Mouse (Mus musculus) myocyte (in vitro differentiated cells): Measurements from ENCODE around the gene Olfr1423. TPM values are rescaled to one million over a fixed set of nuclear protein-coding genes. Genes with fewer than 3 reads are reported as not detected.
"Not testable (repeated sequence)": the region's sequence is repeated elsewhere in the genome, so short reads cannot be mapped to it uniquely, and the experiment has no call there.

Experiments
- H3K27me3 ChIP-seq: one replicate; pipeline ENCODE4 v1.6.1; 2011; ENCODE audit not compliant: control insufficient read depth, insufficient read depth, insufficient read length
- H3K36me3 ChIP-seq: one replicate; pipeline ENCODE4 v1.6.1; 2011; ENCODE audit not compliant: control insufficient read depth, insufficient read depth
- H3K4me2 ChIP-seq: one replicate; pipeline ENCODE4 v1.6.1; 2011; ENCODE audit warnings: low read depth, control low read depth
- H3K4me3 ChIP-seq: one replicate; pipeline ENCODE4 v1.5.1; 2011; ENCODE audit warnings: mild to moderate bottlenecking, control low read depth, moderate library complexity
- H3K79me2 ChIP-seq: one replicate; pipeline ENCODE4 v1.6.1; 2011; ENCODE audit not compliant: control insufficient read depth, insufficient read depth
- H3ac ChIP-seq: one replicate; pipeline ENCODE4 v1.6.1; 2011; ENCODE audit not compliant: control insufficient read depth, insufficient read length
- CEBPB ChIP-seq: IDR thresholded peaks from 2 replicates; pipeline ENCODE4 v1.6.1; 2011; ENCODE audit warnings: mild to moderate bottlenecking, moderate library complexity; ENCODE audit not compliant: poor library complexity, insufficient read depth, severe bottlenecking
- E2F4 ChIP-seq: IDR thresholded peaks from one replicate; pipeline ENCODE4 v1.6.1; 2011; ENCODE audit warnings: mild to moderate bottlenecking, control low read depth, moderate library complexity; ENCODE audit not compliant: insufficient read depth
- MAX ChIP-seq: IDR thresholded peaks from one replicate; pipeline ENCODE4 v1.6.1; 2011; ENCODE audit warnings: low read depth, mild to moderate bottlenecking, control low read depth
- MYOD1 ChIP-seq, 3 experiments: IDR thresholded peaks; one replicate each; pipeline ENCODE4 v1.6.1; 2011; ENCODE audit warnings: control low read depth in 2 of 3, low read depth in 2 of 3, mild to moderate bottlenecking in 2 of 3, moderate library complexity in 1 of 3; ENCODE audit not compliant: insufficient read length in 2 of 3, control insufficient read depth in 1 of 3
- MYOG ChIP-seq, 3 experiments: IDR thresholded peaks; one replicate each; pipeline ENCODE4 v1.6.1; 2011; ENCODE audit warnings: control low read depth in 2 of 3, low read depth in 2 of 3, mild to moderate bottlenecking in 2 of 3; ENCODE audit not compliant: insufficient read length in 2 of 3, control insufficient read depth in 1 of 3, insufficient read depth in 1 of 3
- POLR2A ChIP-seq: IDR thresholded peaks from one replicate; pipeline ENCODE4 v1.6.1; 2011; ENCODE audit warnings: low read depth, mild to moderate bottlenecking, control low read depth, moderate library complexity; ENCODE audit not compliant: insufficient read length
- POLR2AphosphoS2 ChIP-seq: IDR thresholded peaks from one replicate; pipeline ENCODE4 v1.6.1; 2011; ENCODE audit warnings: low read depth, control low read depth; ENCODE audit not compliant: insufficient read length
- REST ChIP-seq: IDR thresholded peaks from one replicate; pipeline ENCODE4 v1.6.1; 2011; ENCODE audit warnings: mild to moderate bottlenecking, control low read depth, moderate library complexity; ENCODE audit not compliant: insufficient read depth, insufficient read length
- SRF ChIP-seq: IDR thresholded peaks from one replicate; pipeline ENCODE4 v1.6.1; 2011; ENCODE audit warnings: low read depth; ENCODE audit not compliant: control insufficient read depth, insufficient read length
- TCF12 ChIP-seq: IDR thresholded peaks from one replicate; pipeline ENCODE4 v1.6.1; 2011; ENCODE audit warnings: mild to moderate bottlenecking, control low read depth; ENCODE audit not compliant: poor library complexity, insufficient read depth, severe bottlenecking
- TCF3 ChIP-seq: IDR thresholded peaks from one replicate; pipeline ENCODE4 v1.6.1; 2011; ENCODE audit warnings: low read depth, control low read depth; ENCODE audit not compliant: insufficient read length
- USF1 ChIP-seq: IDR thresholded peaks from one replicate; pipeline ENCODE4 v1.6.1; 2011; ENCODE audit warnings: low read depth, mild to moderate bottlenecking, control low read depth, moderate library complexity
- polyA plus RNA-seq: library from polyadenylated mRNA; unstranded; fragments of >200 nt; fragmentation: generic; extraction: Trizol; gene quantifications from one replicate; pipeline ENCODE4 v1.2.1, GENCODE M21; 2012; ENCODE audit warnings: missing spikeins

Gene Olfr1423
- polyA plus RNA-seq = not detected

GRCm38 (mm10) chr19:12041217-12041616 lies at the start of gene Olfr1423:
Gene Olfr1423, minus strand, starts transcription at chr19:12041317.
- no peaks in the 10 kb centered on the region for H3K36me3 ChIP-seq
- H3K4me2 ChIP-seq = no peak within 1 kb of the TSS
- no peak within 1 kb of the TSS for H3K4me3 ChIP-seq
- H3K27me3 ChIP-seq = no peaks in the 10 kb centered on the region
- H3K79me2 ChIP-seq = no peaks in the 10 kb centered on the region
- no peak for TF ChIP-seq POLR2AphosphoS2
- TF ChIP-seq POLR2A = no peak
- TF ChIP-seq MYOD1 (IDR thresholded peaks at IDR 0.05; ENCODE audit: control insufficient read depth in 1 of 3, insufficient read length in 2 of 3, low read depth in 2 of 3) = no peak
- TF ChIP-seq SRF = no peak
- TF ChIP-seq USF1 = no peak
- TF ChIP-seq TCF3 = no peak
- TF ChIP-seq TCF12 = no peak
- TF ChIP-seq E2F4 = no peak
- TF ChIP-seq MAX = no peak
- TF ChIP-seq CEBPB = no peak
- no peak for TF ChIP-seq MYOG (IDR thresholded peaks at IDR 0.05; ENCODE audit: control insufficient read depth in 1 of 3, insufficient read depth in 1 of 3, insufficient read length in 2 of 3, low read depth in 2 of 3)
- TF ChIP-seq REST = no peak
- no peak within 1 kb of the TSS for H3ac ChIP-seq

GRCm38 (mm10) chr19:12077631-12078030 lies 36.5 kb upstream of the Olfr1423 start, which contains the start of gene Olfr1425:
Gene Olfr1425, minus strand, starts transcription at chr19:12077731.
- not testable (repeated sequence) for H3K27me3 ChIP-seq, H3K4me2 ChIP-seq, H3K36me3 ChIP-seq, H3ac ChIP-seq, H3K4me3 ChIP-seq, H3K79me2 ChIP-seq

- H3K27me3 ChIP-seq, H3K4me2 ChIP-seq, H3K36me3 ChIP-seq, H3K4me3 ChIP-seq, H3ac ChIP-seq, H3K79me2 ChIP-seq: not testable (repeated sequence)
These were observed 28.4 kb upstream of the Olfr1423 start for GRCm38 (mm10) chr19:12069546-12069945.

GRCm38 (mm10) chr19:12067806-12068205 lies 26.7 kb upstream of the Olfr1423 start:
- not testable (repeated sequence) for H3K79me2 ChIP-seq, H3K27me3 ChIP-seq, H3K4me2 ChIP-seq

DNA sequence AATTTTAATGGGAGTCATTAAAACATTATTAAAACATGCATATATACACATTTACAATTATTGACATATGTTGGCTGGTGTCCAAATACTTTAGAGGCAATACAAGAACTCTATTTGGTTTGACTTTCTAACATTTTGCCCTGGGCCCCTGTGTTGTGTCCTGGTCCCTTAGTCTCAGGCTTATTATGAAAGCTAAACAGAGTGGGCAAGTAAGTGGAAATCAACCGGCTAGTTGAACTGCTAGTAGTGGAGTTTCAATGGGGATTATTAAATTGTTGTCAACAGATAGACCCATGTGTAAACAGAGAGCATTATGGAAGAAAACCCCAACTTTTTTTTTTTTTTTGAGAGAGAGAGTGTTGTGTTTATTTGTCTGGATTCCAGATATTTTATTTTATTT lies 21.5 kb upstream of the Olfr1423 start, which contains the start of gene Olfr1424:
Olfr1424 (minus strand) TSS at position 101 of the 400 bp plus-strand sequence.
- H3ac ChIP-seq, H3K79me2 ChIP-seq, H3K4me3 ChIP-seq, H3K27me3 ChIP-seq, H3K36me3 ChIP-seq, H3K4me2 ChIP-seq: not testable (repeated sequence)

More at GRCm38 (mm10) chr19:12067806-12068205, 26.7 kb upstream of the Olfr1423 start:
- not testable (repeated sequence) for H3ac ChIP-seq, H3K4me3 ChIP-seq, H3K36me3 ChIP-seq

GRCm38 (mm10) chr19:12043163-12043562 lies 2.0 kb upstream of the Olfr1423 start:
- H3K36me3 ChIP-seq = no peaks in the 10 kb centered on the region
- H3K79me2 ChIP-seq = no peaks in the 10 kb centered on the region
- TF ChIP-seq CEBPB (no peak), MYOD1 (IDR thresholded peaks at IDR 0.05; ENCODE audit: control insufficient read depth in 1 of 3, insufficient read length in 2 of 3, low read depth in 2 of 3) (no peak), POLR2AphosphoS2 (no peak), E2F4 (no peak), SRF (no peak)
- H3K4me3 ChIP-seq = no peak overlapping the region
- no peak overlapping the region for H3ac ChIP-seq
- H3K27me3 ChIP-seq = no peaks in the 10 kb centered on the region
- no peak overlapping the region for H3K4me2 ChIP-seq

DNA sequence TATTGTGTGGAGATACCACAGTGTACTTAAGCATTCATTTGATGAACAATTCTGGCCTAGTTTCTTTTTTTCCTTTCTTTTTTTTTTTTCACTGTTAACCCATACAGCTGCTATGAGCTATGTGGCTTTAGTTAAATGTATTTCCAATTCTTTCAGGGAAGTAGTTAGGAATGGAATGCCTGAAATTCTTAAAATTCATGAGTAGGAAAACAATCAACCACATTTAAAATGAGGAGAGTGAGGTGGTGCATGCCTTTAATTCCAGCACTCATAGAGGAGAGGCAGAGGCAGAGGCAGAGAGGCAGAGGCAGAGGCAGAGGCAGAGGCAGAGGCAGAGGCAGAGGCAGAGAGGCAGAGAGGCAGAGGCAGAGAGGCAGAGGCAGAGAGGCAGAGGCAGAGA lies 3.4 kb downstream of the Olfr1423 start:
- Histone ChIP-seq H3ac (no peak overlapping the region), H3K27me3 (no peaks in the 10 kb centered on the region), H3K4me2 (no peak overlapping the region), H3K4me3 (no peak overlapping the region), H3K36me3 (no peaks in the 10 kb centered on the region), H3K79me2 (no peaks in the 10 kb centered on the region)
- no peak for TF ChIP-seq TCF3
- no peak for TF ChIP-seq SRF
- no peak for TF ChIP-seq POLR2AphosphoS2
- TF ChIP-seq MYOD1 (IDR thresholded peaks at IDR 0.05; ENCODE audit: control insufficient read depth in 1 of 3, insufficient read length in 2 of 3, low read depth in 2 of 3) = no peak
- TF ChIP-seq MAX = no peak
- TF ChIP-seq USF1 = no peak
- no peak for TF ChIP-seq POLR2A
- no peak for TF ChIP-seq TCF12
- no peak for TF ChIP-seq REST
- TF ChIP-seq E2F4 = no peak
- TF ChIP-seq CEBPB = no peak
